Mouse (Mus musculus) stomach, embryonic 14.5 days (tissue): Measurements from ENCODE around the gene Stkld1. TPM values are rescaled to one million over a fixed set of nuclear protein-coding genes. Genes with fewer than 3 reads are reported as not detected.
A peak's percentile ranks its signal among the peaks of the same experiment; 100 is the strongest.

ENCODE experiments used
- ATAC-seq: fragments of 200-750 bp; cut with Nextera tagmentation; 2 replicates; pipeline ENCODE4 v1.8.0; 2017; ENCODE audit warnings: low read depth, moderate TSS enrichment; ENCODE audit not compliant: insufficient number of reproducible peaks, insufficient read depth, low FRiP score
- H3K27ac ChIP-seq: fragments of 300-500 bp; sonication (generic); 2 replicates; pipeline ENCODE4 v1.5.1; 2014; ENCODE audit warnings: mild to moderate bottlenecking, low read length, moderate library complexity, mixed read lengths
- H3K27me3 ChIP-seq: fragments of 300-500 bp; sonication (generic); 2 replicates; pipeline ENCODE4 v1.6.1; 2014; ENCODE audit warnings: low read length, control low read depth, mixed read lengths; ENCODE audit not compliant: control insufficient read depth, insufficient read depth
- H3K36me3 ChIP-seq: fragments of 300-500 bp; sonication (generic); 2 replicates; pipeline ENCODE4 v1.6.1; 2014; ENCODE audit warnings: mild to moderate bottlenecking, control low read depth, low read length, moderate library complexity, mixed read lengths; ENCODE audit not compliant: control insufficient read depth, insufficient read depth
- H3K4me1 ChIP-seq: fragments of 300-500 bp; sonication (generic); 2 replicates; pipeline ENCODE4 v1.6.1; 2014; ENCODE audit warnings: low read length, control low read depth, mixed read lengths; ENCODE audit not compliant: control insufficient read depth, insufficient read depth
- H3K4me2 ChIP-seq: fragments of 300-500 bp; sonication (generic); replicated peaks from 2 replicates; pipeline ENCODE4 v1.6.1; 2014; ENCODE audit warnings: low read depth, low read length, control low read depth
- H3K4me3 ChIP-seq: fragments of 300-500 bp; sonication (generic); 2 replicates; pipeline ENCODE4 v1.5.1; 2014; ENCODE audit warnings: low read depth, low read length, control low read depth
- H3K9ac ChIP-seq: fragments of 300-500 bp; sonication (generic); replicated peaks from 2 replicates; pipeline ENCODE4 v1.6.1; 2014; ENCODE audit warnings: low read depth, mild to moderate bottlenecking, control low read depth, low read length, moderate library complexity, mixed read lengths
- H3K9me3 ChIP-seq: fragments of 300-500 bp; sonication (generic); 2 replicates; pipeline ENCODE4 v1.6.1; 2016; ENCODE audit warnings: low read depth, low read length, control low read depth; ENCODE audit not compliant: control insufficient read depth
- WGBS: fragments of 180-500 bp; shearing (Covaris S2); extraction: QIAGEN DNeasy Blood & Tissue Kit; methylation state at CpG from one replicate; pipeline ENCODE4 v1.1.7; 2014; 5-methylcytosine and 5-hydroxymethylcytosine counted together
- polyA plus RNA-seq: library from polyadenylated mRNA; unstranded; fragments of >200 nt; fragmentation: Nextera tagmentation; extraction: Ambion mirVana; gene quantifications from 2 replicates; pipeline ENCODE4 v1.2.1, GENCODE M21; 2014

Gene Stkld1
- polyA plus RNA-seq, 1 experiment from 2014 or later = 0.25 TPM

GRCm38 (mm10) chr2:26913416-26914147 lies 20.3 kb upstream of the Stkld1 start:
- Histone ChIP-seq H3K27me3 (no peaks in the 10 kb centered on the region), H3K27ac (no peak overlapping the region), H3K9me3 (no peaks in the 10 kb centered on the region), H3K9ac (no peak overlapping the region), H3K4me3 (no peak overlapping the region), H3K36me3 (peaks cover 33% of the 10 kb centered on the region), H3K4me1 (peaks cover 29% of the 10 kb centered on the region), H3K4me2 (no peak overlapping the region)
- ATAC-seq = no peak
- 85% methylated on average over 17 of the region's 17 CpGs for WGBS

- Histone ChIP-seq H3K36me3 (peaks cover 41% of the 10 kb centered on the region), H3K9me3 (no peaks in the 10 kb centered on the region), H3K9ac (no peak overlapping the region), H3K4me2 (no peak overlapping the region), H3K4me1 (peaks cover 23% of the 10 kb centered on the region), H3K27me3 (no peaks in the 10 kb centered on the region), H3K27ac (no peak overlapping the region), H3K4me3 (no peak overlapping the region)
- ATAC-seq = no peak
- WGBS = 64% methylated on average over 8 of the region's 8 CpGs
These were observed 19.5 kb upstream of the Stkld1 start for GRCm38 (mm10) chr2:26914148-26914941.

GRCm38 (mm10) chr2:26915927-26916728 lies 17.7 kb upstream of the Stkld1 start, which contains the start of the genes Surf2 and Surf1:
Gene Surf2, plus strand, starts transcription at chr2:26916367.
Gene Surf1, minus strand, starts transcription at chr2:26916530.
- H3K36me3 ChIP-seq = peaks cover 59% of the 10 kb centered on the region
- 1% methylated on average over 47 of the region's 47 CpGs for WGBS
- H3K9ac ChIP-seq = peak within 1 kb of the TSS; percentile 85
- H3K9me3 ChIP-seq = no peaks in the 10 kb centered on the region
- peak within 1 kb of the TSS; percentile 73 for H3K4me3 ChIP-seq
- no peaks in the 10 kb centered on the region for H3K27me3 ChIP-seq
- H3K4me1 ChIP-seq = peaks cover 21% of the 10 kb centered on the region
- ATAC-seq = peak; percentile 79
- H3K4me2 ChIP-seq = peak within 1 kb of the TSS; percentile 94
- peak within 1 kb of the TSS; percentile 69 for H3K27ac ChIP-seq

GRCm38 (mm10) chr2:26916738-26917137 lies 17.1 kb upstream of the Stkld1 start:
- Histone ChIP-seq H3K27me3 (no peaks in the 10 kb centered on the region), H3K4me1 (peaks cover 20% of the 10 kb centered on the region), H3K9ac (peak overlapping the region; percentile 85), H3K9me3 (no peaks in the 10 kb centered on the region), H3K4me2 (peak overlapping the region; percentile 94), H3K27ac (peak overlapping the region; percentile 69; the same call in 1 of the 2 replicates), H3K36me3 (peaks cover 61% of the 10 kb centered on the region), H3K4me3 (peak overlapping the region; percentile 73)
- ATAC-seq = no peak
- WGBS = 2% methylated on average over 13 of the region's 13 CpGs

GRCm38 (mm10) chr2:26919684-26920083 lies 14.2 kb upstream of the Stkld1 start:
- Histone ChIP-seq H3K27ac (no peak overlapping the region), H3K9me3 (no peaks in the 10 kb centered on the region), H3K9ac (no peak overlapping the region), H3K4me1 (peaks cover 11% of the 10 kb centered on the region; the same call in 1 of the 2 replicates), H3K36me3 (peaks cover 63% of the 10 kb centered on the region), H3K4me2 (no peak overlapping the region), H3K4me3 (no peak overlapping the region), H3K27me3 (no peaks in the 10 kb centered on the region)
- 89% methylated on average over 3 of the region's 3 CpGs for WGBS
- ATAC-seq = no peak

- peaks cover 69% of the 10 kb centered on the region for H3K36me3 ChIP-seq
- no peak overlapping the region for H3K4me2 ChIP-seq
- H3K9me3 ChIP-seq = no peaks in the 10 kb centered on the region
- no peak overlapping the region for H3K4me3 ChIP-seq
- ATAC-seq = no peak
- peaks cover 6% of the 10 kb centered on the region; the same call in 1 of the 2 replicates for H3K4me1 ChIP-seq
- H3K27ac ChIP-seq = no peak overlapping the region
- H3K27me3 ChIP-seq = no peaks in the 10 kb centered on the region
- 84% methylated on average over 6 of the region's 6 CpGs for WGBS
- H3K9ac ChIP-seq = no peak overlapping the region
These were observed 13.5 kb upstream of the Stkld1 start for GRCm38 (mm10) chr2:26920190-26920855.

GRCm38 (mm10) chr2:26921784-26922183 lies 12.1 kb upstream of the Stkld1 start:
- WGBS = 70% methylated on average over 9 of the region's 9 CpGs
- no peaks in the 10 kb centered on the region for H3K27me3 ChIP-seq
- H3K27ac ChIP-seq = no peak overlapping the region
- ATAC-seq = no peak; the same call in 1 of the 2 replicates
- peaks cover 2% of the 10 kb centered on the region; the same call in 1 of the 2 replicates for H3K4me1 ChIP-seq
- peaks cover 83% of the 10 kb centered on the region for H3K36me3 ChIP-seq
- no peak overlapping the region for H3K4me3 ChIP-seq
- no peak overlapping the region for H3K4me2 ChIP-seq
- H3K9ac ChIP-seq = no peak overlapping the region
- no peaks in the 10 kb centered on the region for H3K9me3 ChIP-seq
